Mouse (Mus musculus) midbrain, embryonic 16.5 days (tissue): ENCODE measurements around the gene Rbsn. TPM values are rescaled to one million over a fixed set of nuclear protein-coding genes. Genes with fewer than 3 reads are reported as not detected.

Experiments used
- ATAC-seq: fragments of 200-750 bp; cut with Nextera tagmentation; 2 replicates; pipeline ENCODE4 v1.8.0; 2017; ENCODE audit warnings: moderate TSS enrichment
- H3K27ac ChIP-seq: fragments of 300-500 bp; sonication (generic); 2 replicates; pipeline ENCODE4 v1.5.1; 2014; ENCODE audit warnings: mild to moderate bottlenecking, low read length, mixed read lengths
- H3K27me3 ChIP-seq: fragments of 300-500 bp; sonication (generic); 2 replicates; pipeline ENCODE4 v1.6.1; 2014; ENCODE audit warnings: low read depth, low read length, mixed read lengths; ENCODE audit not compliant: control insufficient read depth, insufficient read depth
- H3K36me3 ChIP-seq: fragments of 300-500 bp; sonication (generic); 2 replicates; pipeline ENCODE4 v1.6.1; 2014; ENCODE audit warnings: mild to moderate bottlenecking, low read length, moderate library complexity, mixed read lengths; ENCODE audit not compliant: control insufficient read depth, insufficient read depth
- H3K4me1 ChIP-seq: fragments of 300-500 bp; sonication (generic); 2 replicates; pipeline ENCODE4 v1.6.1; 2014; ENCODE audit warnings: mild to moderate bottlenecking, low read length, mixed read lengths; ENCODE audit not compliant: control insufficient read depth, insufficient read depth
- H3K4me2 ChIP-seq: fragments of 300-500 bp; sonication (generic); 2 replicates; pipeline ENCODE4 v1.6.1; 2014; ENCODE audit warnings: mild to moderate bottlenecking, low read length, mixed read lengths
- H3K4me3 ChIP-seq: fragments of 300-500 bp; sonication (generic); 2 replicates; pipeline ENCODE4 v1.5.1; 2014; ENCODE audit warnings: low read depth, mild to moderate bottlenecking, low read length, moderate library complexity, mixed read lengths
- H3K9ac ChIP-seq: fragments of 300-500 bp; sonication (generic); 2 replicates; pipeline ENCODE4 v1.6.1; 2014; ENCODE audit warnings: low read depth, low read length, mixed read lengths
- H3K9me3 ChIP-seq: fragments of 300-500 bp; sonication (generic); replicated peaks from 2 replicates; pipeline ENCODE4 v1.6.1; 2014; ENCODE audit warnings: mild to moderate bottlenecking, low read length, mixed read lengths; ENCODE audit not compliant: control insufficient read depth, poor library complexity, severe bottlenecking
- WGBS: fragments of 180-500 bp; shearing (Covaris S2); extraction: QIAGEN DNeasy Blood & Tissue Kit; methylation state at CpG from one replicate; pipeline ENCODE4 v1.1.7; 2014; 5-methylcytosine and 5-hydroxymethylcytosine counted together
- polyA plus RNA-seq: library from polyadenylated mRNA; unstranded; fragments of >200 nt; fragmentation: Nextera tagmentation; extraction: Ambion mirVana; gene quantifications from 2 replicates; pipeline ENCODE4 v1.2.1, GENCODE M21; 2015

Gene Rbsn
- 32.8 and 37.4 TPM in 2 replicates for polyA plus RNA-seq

DNA sequence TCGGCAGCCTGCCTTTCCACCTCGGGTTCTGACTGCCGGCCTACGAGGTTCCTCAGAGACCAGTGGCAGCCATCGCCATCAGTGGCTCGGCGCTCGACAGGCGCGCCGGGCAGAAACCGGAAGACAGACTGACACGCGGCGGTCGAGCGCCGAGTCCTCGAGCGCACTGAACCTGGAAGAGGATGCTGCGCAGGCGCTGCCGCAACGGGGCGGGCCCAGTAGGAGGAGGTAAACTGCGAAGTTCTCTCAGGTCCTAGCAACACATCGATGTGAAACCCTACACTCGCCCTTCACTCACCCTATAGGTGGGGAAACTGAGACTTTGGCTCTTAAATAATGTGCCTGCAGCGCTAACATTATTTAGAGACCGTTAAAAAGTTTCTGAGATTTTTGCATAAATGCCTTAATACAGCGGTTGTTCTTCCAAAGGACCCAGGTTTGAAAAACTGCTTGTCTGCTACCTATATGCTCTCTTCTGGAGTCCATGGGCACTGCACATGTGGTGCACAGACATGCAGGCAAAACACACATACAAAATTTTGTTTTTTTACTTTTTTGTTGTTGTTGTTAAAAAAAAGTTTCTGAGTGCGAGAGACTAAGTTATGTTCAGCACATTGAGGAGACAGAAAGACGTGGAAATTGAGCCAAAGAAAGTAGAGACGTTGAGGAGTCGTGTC is at the start of gene Rbsn:
TSS of gene Rbsn (minus strand) at position 153 of the 677 bp plus-strand sequence.
- Histone ChIP-seq H3K36me3 (peaks cover 3% of the 10 kb centered on the region; the same call in 1 of the 2 replicates), H3K27me3 (no peaks in the 10 kb centered on the region), H3K9ac (peak within 1 kb of the TSS; percentile 90), H3K9me3 (no peaks in the 10 kb centered on the region), H3K4me3 (peak within 1 kb of the TSS; percentile 74), H3K4me1 (peaks cover 11% of the 10 kb centered on the region), H3K4me2 (peak within 1 kb of the TSS; percentile 97), H3K27ac (peak within 1 kb of the TSS; percentile 89)
- ATAC-seq, result peak; percentile 95
- 9% methylated on average over 35 of the region's 35 CpGs for WGBS

DNA sequence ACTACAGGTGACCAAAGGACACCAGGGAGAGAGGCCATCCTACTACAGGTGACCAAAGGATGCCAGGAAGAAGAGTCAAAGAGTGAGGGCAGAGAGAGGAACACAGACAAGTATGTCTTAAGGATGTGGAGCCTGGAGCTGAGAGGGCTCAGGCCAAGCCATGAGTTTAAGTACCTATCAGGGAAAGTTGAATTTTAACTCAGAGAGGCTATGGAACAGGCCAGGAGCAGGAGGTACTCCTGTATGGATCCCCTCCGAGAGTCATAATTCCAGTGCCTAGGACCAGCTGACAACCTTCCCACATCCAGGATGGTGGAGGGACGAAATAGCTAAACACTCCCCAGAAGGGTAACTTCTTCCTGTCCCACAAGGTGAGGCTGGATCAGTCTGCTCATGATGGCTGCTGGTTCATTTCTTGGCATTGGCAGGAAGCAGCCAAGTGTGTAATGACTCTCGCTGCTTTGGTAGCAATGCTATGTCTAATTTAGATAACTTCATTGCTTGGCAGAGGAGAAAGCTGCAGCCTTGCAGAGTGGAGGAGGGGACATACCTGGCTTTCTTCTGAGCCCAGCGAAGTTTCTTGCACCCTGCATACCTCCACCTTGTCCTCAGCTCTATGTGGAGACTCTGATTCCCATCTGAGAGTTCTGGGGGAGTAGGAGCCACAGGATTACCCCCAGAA is 46.6 kb upstream of the Rbsn start:
- Histone ChIP-seq H3K4me2 (no peak overlapping the region), H3K9ac (no peak overlapping the region), H3K36me3 (no peaks in the 10 kb centered on the region), H3K4me1 (no peaks in the 10 kb centered on the region), H3K27me3 (no peaks in the 10 kb centered on the region), H3K9me3 (no peaks in the 10 kb centered on the region), H3K4me3 (no peak overlapping the region), H3K27ac (no peak overlapping the region)
- WGBS, result 58% methylated on average over 4 of the region's 4 CpGs
- no peak for ATAC-seq

DNA sequence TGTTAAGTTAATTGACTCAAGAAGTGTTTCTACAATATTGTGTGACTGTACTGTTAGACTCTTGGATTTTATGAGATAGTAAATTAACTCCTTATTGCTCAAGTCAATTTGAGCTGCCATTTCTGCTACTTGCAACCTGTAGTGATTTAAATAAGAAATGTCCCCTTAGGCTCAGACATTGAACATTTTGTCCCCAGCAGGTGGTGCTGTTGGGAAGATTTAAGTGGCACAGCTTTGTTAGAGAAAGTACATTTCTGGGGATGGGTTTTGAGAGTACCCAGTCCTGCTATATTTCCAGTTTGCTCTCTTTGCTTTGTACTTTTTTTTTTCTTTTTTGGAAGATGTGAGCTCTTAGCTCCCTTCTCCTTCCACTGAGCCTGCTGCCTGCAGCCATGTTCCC is 40.6 kb upstream of the Rbsn start:
- Histone ChIP-seq H3K27ac (no peak overlapping the region), H3K27me3 (no peaks in the 10 kb centered on the region), H3K9ac (no peak overlapping the region), H3K4me1 (no peaks in the 10 kb centered on the region), H3K4me3 (no peak overlapping the region), H3K9me3 (peaks cover 6% of the 10 kb centered on the region; the same call in 1 of the 2 replicates), H3K4me2 (no peak overlapping the region), H3K36me3 (no peaks in the 10 kb centered on the region)
- no peak for ATAC-seq

DNA sequence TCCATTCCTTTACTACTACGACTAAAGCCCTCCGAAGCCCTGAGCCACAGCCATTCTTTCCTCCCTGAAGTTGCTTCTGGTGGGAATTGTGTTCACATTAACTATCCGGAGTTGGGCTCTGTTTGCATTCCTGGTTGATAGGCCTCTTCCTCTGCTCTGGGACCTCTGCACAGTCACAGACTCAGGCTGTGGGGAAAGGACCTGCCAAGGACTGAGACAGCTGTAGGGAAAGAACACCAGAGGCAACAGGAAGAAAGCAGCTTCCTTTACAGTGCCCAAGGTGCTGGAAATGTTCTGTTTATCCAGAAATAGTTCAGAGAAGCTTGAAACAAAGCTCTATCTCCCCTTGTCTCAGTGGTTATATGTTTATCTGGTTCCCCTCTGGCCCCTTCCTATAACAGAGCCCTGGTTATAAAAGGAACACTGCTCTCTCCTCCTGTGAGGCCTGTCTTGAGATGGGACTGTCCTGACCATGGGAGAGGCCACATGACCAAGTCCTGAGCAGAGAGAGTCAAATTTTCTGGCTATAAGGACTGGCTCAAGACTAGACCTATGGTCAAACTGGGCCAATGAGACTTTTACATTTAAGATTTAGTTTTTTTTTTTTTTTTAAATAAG is 38.6 kb upstream of the Rbsn start:
- Histone ChIP-seq H3K4me1 (no peaks in the 10 kb centered on the region), H3K27ac (no peak overlapping the region), H3K4me2 (no peak overlapping the region), H3K27me3 (no peaks in the 10 kb centered on the region), H3K36me3 (no peaks in the 10 kb centered on the region), H3K4me3 (no peak overlapping the region), H3K9ac (no peak overlapping the region), H3K9me3 (peaks cover 6% of the 10 kb centered on the region; the same call in 1 of the 2 replicates)
- ATAC-seq, result no peak
- 77% methylated on average over 3 of the region's 3 CpGs for WGBS

DNA sequence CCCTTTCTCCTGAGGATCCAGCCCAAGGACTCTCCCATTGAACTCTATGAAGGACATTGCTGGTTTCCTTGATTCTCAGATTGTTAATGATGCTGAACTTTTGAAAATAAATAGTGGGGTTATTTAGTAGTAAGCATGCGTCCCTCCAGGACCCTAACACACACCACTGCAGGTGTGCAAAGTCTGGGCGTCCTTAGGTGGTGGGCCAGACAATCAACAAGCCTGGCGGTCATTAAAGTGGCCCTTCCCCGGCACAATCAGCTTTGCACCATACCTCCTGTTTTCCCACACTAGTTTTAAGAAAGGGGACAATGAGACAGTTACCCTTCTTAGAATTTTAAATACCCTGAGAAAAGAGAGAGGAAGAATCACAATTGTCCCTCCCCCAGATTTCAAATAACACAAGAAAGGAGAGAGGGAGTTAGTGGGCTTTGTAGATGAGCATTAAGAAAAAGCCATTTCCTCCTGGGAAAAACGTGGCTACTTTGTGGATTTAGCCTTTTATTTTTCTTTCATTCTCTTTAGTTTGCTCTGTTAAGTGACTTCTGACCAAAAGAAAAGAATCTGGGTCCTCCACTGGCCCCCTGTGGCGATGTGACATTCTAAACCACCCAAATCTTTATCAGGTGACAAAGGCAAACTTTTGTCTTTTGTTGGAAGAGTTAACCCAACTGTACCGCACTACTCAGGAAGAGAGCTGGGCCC is 32.6 kb upstream of the Rbsn start:
- Histone ChIP-seq H3K27ac (no peak overlapping the region), H3K4me2 (no peak overlapping the region), H3K9me3 (no peaks in the 10 kb centered on the region), H3K4me1 (peaks cover 2% of the 10 kb centered on the region; the same call in 1 of the 2 replicates), H3K4me3 (no peak overlapping the region), H3K9ac (no peak overlapping the region), H3K27me3 (peaks cover 20% of the 10 kb centered on the region), H3K36me3 (no peaks in the 10 kb centered on the region)
- 9% methylated on average over 7 of the region's 7 CpGs for WGBS
- ATAC-seq, result no peak

DNA sequence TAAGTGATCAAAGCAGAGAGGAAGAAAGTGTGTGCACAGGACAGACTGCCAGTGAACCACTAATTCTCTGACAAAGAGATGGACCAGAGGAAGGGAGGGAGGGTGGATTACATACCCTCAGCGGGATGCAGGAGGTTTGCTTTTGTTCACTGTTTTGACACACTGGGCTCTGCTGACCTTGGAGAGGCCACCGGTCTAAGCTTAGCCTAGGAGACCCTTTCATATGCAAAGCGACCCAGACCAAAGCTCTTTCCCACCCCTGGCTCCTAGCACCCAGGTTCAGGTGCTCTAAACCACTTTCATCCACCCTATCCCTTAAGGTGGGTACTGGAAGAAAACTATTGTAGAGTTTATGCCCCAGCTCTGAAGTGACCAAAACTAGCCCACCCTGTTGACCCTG is 31.6 kb upstream of the Rbsn start:
- Histone ChIP-seq H3K4me2 (no peak overlapping the region), H3K4me3 (no peak overlapping the region), H3K36me3 (no peaks in the 10 kb centered on the region), H3K9me3 (no peaks in the 10 kb centered on the region), H3K4me1 (peaks cover 2% of the 10 kb centered on the region; the same call in 1 of the 2 replicates), H3K27ac (no peak overlapping the region), H3K27me3 (peaks cover 20% of the 10 kb centered on the region), H3K9ac (no peak overlapping the region)
- no peak for ATAC-seq
- WGBS, result 2% methylated on average over 3 of the region's 3 CpGs

DNA sequence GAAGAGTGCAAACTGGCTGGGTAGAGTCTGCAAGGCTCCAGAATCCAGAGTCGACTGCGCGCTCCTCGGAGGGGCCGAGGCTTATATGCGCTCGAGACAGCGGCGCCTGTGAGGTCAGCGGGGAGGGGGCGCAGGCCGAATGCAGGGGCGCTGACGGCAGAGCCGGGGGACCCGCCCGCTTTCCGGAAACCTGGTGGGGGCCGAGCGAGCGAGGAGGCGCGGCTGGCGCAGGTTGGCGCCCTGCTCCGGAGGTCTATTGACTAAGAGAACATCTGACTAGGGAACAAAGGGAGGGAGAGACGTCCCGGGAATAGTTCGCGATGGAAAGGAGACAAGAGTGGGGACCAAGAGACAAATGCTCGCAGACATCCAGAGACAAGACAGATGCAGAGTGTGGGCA is 29.9 kb upstream of the Rbsn start, which contains the start of gene Trh:
TSS of gene Trh (minus strand) at position 60 of the 400 bp plus-strand sequence.
- H3K9me3 ChIP-seq, result no peaks in the 10 kb centered on the region
- peaks cover 20% of the 10 kb centered on the region for H3K27me3 ChIP-seq
- peak within 1 kb of the TSS; percentile 44 for H3K4me3 ChIP-seq
- peak within 1 kb of the TSS; percentile 69 for H3K9ac ChIP-seq
- WGBS, result under 1% methylated on average over 31 of the region's 31 CpGs
- no peaks in the 10 kb centered on the region for H3K36me3 ChIP-seq
- no peak within 1 kb of the TSS for H3K27ac ChIP-seq
- H3K4me2 ChIP-seq, result peak within 1 kb of the TSS; percentile 81
- peaks cover 2% of the 10 kb centered on the region; the same call in 1 of the 2 replicates for H3K4me1 ChIP-seq
- ATAC-seq, result no peak

DNA sequence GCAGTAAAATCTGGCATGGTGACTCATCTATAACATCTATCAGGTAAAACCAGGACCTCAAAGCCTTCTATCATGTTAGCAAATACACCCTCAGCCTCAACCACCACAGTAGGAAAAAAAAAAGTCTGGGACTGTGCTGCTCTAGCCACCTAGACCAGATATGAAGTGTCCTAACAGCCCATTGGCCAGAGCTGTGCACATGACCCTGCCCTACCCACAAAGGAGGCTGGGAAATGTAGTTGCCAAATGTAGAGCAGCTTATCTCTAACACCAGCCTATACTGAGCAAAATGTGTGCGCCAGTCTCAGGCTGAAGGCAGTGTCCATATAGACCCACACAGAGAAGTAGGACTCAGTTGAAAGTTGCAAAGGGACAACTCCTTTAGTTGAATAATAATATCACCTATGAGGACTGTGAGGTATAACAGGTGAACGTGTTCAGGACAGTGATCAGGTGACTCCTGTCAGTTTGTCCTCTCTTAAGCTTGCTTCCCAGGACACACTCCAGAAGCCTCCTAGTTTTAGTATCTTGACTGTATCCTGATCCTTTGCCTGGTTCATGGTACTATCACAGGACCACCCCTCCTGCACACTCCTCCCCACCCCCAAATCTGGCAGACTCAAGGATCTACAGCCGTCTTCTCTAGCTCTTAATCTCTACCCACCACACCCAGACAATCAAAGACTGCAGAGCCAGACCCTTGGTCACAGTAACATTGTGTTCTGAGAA is 26.6 kb upstream of the Rbsn start:
- Histone ChIP-seq H3K9ac (no peak overlapping the region), H3K27me3 (peaks cover 18% of the 10 kb centered on the region), H3K9me3 (no peaks in the 10 kb centered on the region), H3K36me3 (no peaks in the 10 kb centered on the region), H3K4me1 (peaks cover 2% of the 10 kb centered on the region; the same call in 1 of the 2 replicates), H3K4me3 (no peak overlapping the region), H3K4me2 (no peak overlapping the region), H3K27ac (no peak overlapping the region)
- 64% methylated on average over 3 of the region's 3 CpGs for WGBS
- ATAC-seq, result peak; percentile 97
